Mouse (Mus musculus) small intestine, adult 2 months (tissue): ENCODE measurements at regions not wholly inside any gene's neighbourhood (a gene's known extent, or its start where the extent isn't known, plus 50 kb on each side); places are given as distances from the start of the nearest gene placed in this dataset.

ENCODE experiments used
- H3K27ac ChIP-seq: fragments of 200-500 bp; 2 replicates; pipeline ENCODE4 v1.5.1; 2012; ENCODE audit warnings: low read depth, low read length, control low read depth, inconsistent platforms; ENCODE audit not compliant: insufficient read depth
- H3K27me3 ChIP-seq: fragments of 200-500 bp; 2 replicates; pipeline ENCODE4 v1.6.1; 2012; ENCODE audit warnings: mild to moderate bottlenecking, moderate library complexity, low read length, inconsistent platforms; ENCODE audit not compliant: control insufficient read depth, insufficient read depth
- H3K36me3 ChIP-seq: fragments of 200-500 bp; 2 replicates; pipeline ENCODE4 v1.6.1; 2012; ENCODE audit warnings: mild to moderate bottlenecking, low read length, control low read depth, inconsistent platforms; ENCODE audit not compliant: control insufficient read depth, insufficient read depth
- H3K4me1 ChIP-seq: fragments of 200-500 bp; 2 replicates; pipeline ENCODE4 v1.6.1; 2012; ENCODE audit warnings: low read length, inconsistent platforms, mixed read lengths; ENCODE audit not compliant: control insufficient read depth, insufficient read depth, insufficient read length
- H3K4me3 ChIP-seq: fragments of 200-500 bp; 2 replicates; pipeline ENCODE4 v1.5.1; 2012; ENCODE audit warnings: low read depth, mild to moderate bottlenecking, control low read depth, inconsistent platforms, low read length, moderate library complexity
- CTCF ChIP-seq: fragments of 200-500 bp; IDR thresholded peaks from 2 replicates; pipeline ENCODE4 v1.5.1; 2012; ENCODE audit warnings: low read depth, mild to moderate bottlenecking, control low read depth, inconsistent platforms, low read length, moderate library complexity, mixed read lengths; ENCODE audit not compliant: insufficient replicate concordance, insufficient read length; ENCODE audit errors: extremely low read depth
- POLR2A ChIP-seq: fragments of 200-500 bp; IDR thresholded peaks from 2 replicates; pipeline ENCODE4 v1.6.1; 2012; ENCODE audit warnings: low read depth, mild to moderate bottlenecking, control low read depth, inconsistent platforms, low read length, moderate library complexity
- WGBS: fragments of 180-500 bp; shearing (Covaris S2); methylation state at CpG from one replicate; pipeline ENCODE4 v1.1.7; 2018; 5-methylcytosine and 5-hydroxymethylcytosine counted together

- 22% methylated on average over 1 of the region's 1 CpGs for WGBS
- H3K4me3 ChIP-seq = no peak overlapping the region
- TF ChIP-seq POLR2A = no peak
- TF ChIP-seq CTCF = no peak
- H3K27me3 ChIP-seq = no peaks in the 10 kb centered on the region
- no peak overlapping the region for H3K27ac ChIP-seq
- H3K4me1 ChIP-seq = peaks cover 3% of the 10 kb centered on the region; the same call in 1 of the 2 replicates
- H3K36me3 ChIP-seq = no peaks in the 10 kb centered on the region
Observed at GRCm38 (mm10) chr10:99937921-99938618, 77.4 kb upstream of the Kitl start.

DNA sequence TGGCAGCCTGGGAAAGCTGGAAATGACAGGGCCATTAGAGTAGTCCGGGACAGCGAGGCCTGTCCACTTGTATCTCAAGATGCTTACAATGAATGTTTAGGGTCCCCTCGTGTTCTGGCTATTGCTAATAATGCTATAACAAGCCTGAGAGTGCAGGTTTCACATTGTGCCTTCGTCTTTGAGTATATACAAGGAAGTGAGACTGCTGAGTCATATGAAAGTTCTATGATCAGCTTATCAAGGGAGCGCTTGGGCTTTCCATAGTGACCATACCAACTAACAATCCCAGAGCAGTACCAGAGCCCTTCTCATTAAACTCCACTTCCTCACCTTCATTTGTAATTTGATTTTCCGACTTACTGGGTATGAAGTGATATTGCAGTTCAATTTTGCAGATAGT is 86.2 kb upstream of the Kitl start:
- Histone ChIP-seq H3K36me3 (no peaks in the 10 kb centered on the region; the same call in 1 of the 2 replicates), H3K4me1 (peaks cover 2% of the 10 kb centered on the region; the same call in 1 of the 2 replicates), H3K4me3 (no peak overlapping the region), H3K27me3 (no peaks in the 10 kb centered on the region), H3K27ac (no peak overlapping the region)
- TF ChIP-seq CTCF (no peak), POLR2A (no peak)
- WGBS = 66% methylated on average over 6 of the region's 6 CpGs

DNA sequence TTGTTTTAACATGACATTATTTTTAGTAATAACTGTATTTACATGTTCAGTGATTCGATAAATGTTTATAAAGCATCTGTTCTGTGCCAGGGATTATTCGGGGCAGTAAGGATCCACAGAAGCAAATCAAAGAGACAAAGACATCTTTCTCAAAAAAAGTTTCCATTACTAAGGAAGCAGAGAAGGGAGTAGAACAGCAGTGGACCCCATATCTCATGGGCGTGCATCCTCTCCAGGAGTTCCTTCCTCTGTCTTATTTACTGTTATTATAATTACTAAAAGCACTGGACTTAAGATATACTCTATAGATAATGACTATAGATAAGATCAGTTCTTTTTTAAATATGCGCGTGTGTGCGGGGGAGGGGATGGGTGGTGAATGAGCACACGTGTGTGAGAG is 87.5 kb upstream of the Kitl start:
- Histone ChIP-seq H3K36me3 (no peaks in the 10 kb centered on the region; the same call in 1 of the 2 replicates), H3K4me3 (no peak overlapping the region), H3K27ac (no peak overlapping the region), H3K4me1 (peaks cover 2% of the 10 kb centered on the region; the same call in 1 of the 2 replicates), H3K27me3 (no peaks in the 10 kb centered on the region)
- 90% methylated on average over 7 of the region's 7 CpGs for WGBS
- TF ChIP-seq CTCF (no peak), POLR2A (no peak)

DNA sequence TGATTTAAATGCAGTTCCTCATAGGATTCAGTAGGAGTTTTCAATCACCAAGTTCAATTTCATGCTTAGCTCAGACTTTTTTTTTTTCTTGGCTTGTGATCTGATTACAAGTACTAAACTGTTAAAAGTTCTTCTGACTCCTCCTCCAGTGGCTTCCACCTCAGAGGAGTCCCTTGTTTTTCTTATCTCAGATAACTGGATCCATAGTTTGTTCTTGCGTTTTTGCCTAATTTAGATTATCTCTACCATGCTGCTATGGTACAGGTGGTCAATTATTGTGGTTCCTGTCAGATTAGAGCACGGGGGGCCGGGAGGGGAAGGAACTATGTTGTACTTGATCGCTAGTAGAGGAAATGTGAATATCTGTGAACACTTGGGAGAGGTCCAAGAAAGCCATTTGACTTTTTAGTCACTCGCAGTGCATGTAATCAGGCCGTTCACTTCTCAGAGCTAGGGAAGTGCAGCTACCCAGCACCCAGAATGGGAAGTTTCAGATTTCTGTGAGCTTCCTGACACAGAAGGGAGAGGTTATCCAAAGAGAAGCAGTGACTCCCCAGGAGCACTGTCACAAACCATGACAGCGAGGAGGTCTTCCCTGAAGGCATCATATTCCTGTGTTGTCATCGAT is 89.0 kb upstream of the Kitl start:
- no peaks in the 10 kb centered on the region for H3K27me3 ChIP-seq
- TF ChIP-seq POLR2A = no peak
- TF ChIP-seq CTCF = no peak
- H3K27ac ChIP-seq = no peak overlapping the region
- 23% methylated on average over 8 of the region's 8 CpGs for whole genome bisulfite sequencing
- H3K4me1 ChIP-seq = peaks cover 2% of the 10 kb centered on the region; the same call in 1 of the 2 replicates
- no peaks in the 10 kb centered on the region; the same call in 1 of the 2 replicates for H3K36me3 ChIP-seq
- H3K4me3 ChIP-seq = no peak overlapping the region

GRCm38 (mm10) chr10:99924541-99924940 is 90.9 kb upstream of the Kitl start:
- TF ChIP-seq CTCF (no peak), POLR2A (no peak)
- Histone ChIP-seq H3K4me3 (no peak overlapping the region), H3K36me3 (no peaks in the 10 kb centered on the region; the same call in 1 of the 2 replicates), H3K4me1 (peaks cover under 1% of the 10 kb centered on the region; the same call in 1 of the 2 replicates), H3K27ac (no peak overlapping the region), H3K27me3 (no peaks in the 10 kb centered on the region)
- 80% methylated on average over 3 of the region's 3 CpGs for WGBS

DNA sequence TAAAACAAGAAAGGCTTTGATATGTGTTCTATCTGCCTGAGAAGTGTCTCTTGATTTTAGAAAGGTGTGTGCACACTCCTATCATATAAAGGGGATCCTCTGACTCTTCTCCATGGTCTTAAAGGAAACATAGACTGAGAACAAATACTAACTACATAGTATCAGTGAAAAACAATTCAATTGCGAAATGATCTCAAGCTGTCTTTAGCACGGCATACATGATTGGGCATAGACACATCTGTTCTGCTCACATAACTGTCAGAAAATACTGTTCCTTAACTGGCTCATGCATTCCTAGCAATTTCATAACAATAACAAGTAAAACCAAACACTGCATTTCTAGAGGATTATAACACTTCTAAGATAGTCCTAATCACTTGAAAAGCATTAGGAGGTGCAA is 95.5 kb upstream of the Kitl start:
- WGBS = 74% methylated on average over 2 of the region's 2 CpGs
- H3K4me1 ChIP-seq = peaks cover 4% of the 10 kb centered on the region
- TF ChIP-seq POLR2A (no peak), CTCF (no peak)

More for the DNA sequence above, 95.5 kb upstream of the Kitl start:
- no peaks in the 10 kb centered on the region for H3K36me3 ChIP-seq
- no peak overlapping the region for H3K4me3 ChIP-seq
- H3K27me3 ChIP-seq = no peaks in the 10 kb centered on the region
- no peak overlapping the region for H3K27ac ChIP-seq
